Mouse (Mus musculus): ENCODE results near the gene Tial1.

- TF ChIP-seq POLR2A (IDR thresholded peaks at IDR 0.05; ENCODE audit: low read depth, low read length) (no peak), CTCF (IDR thresholded peaks at IDR 0.05; ENCODE audit: extremely low read depth, insufficient read depth, insufficient read length, insufficient replicate concordance) (no peak)
Observed at GRCm38 (mm10) chr7:128504091-128504490, 42.6 kb upstream of the Tial1 start.
